Mouse (Mus musculus): ENCODE data around the gene Vmn1r126. TPM values are rescaled to one million over a fixed set of nuclear protein-coding genes. Genes with fewer than 3 reads are reported as not detected.
"Not testable (repeated sequence)": the region's sequence is repeated elsewhere in the genome, so short reads cannot be mapped to it uniquely, and the experiment has no call there.

The Vmn1r126 gene
- not detected in 2 replicates for polyA plus RNA-seq (2014; fragmentation: Nextera tagmentation; extraction: Ambion mirVana)

GRCm38 (mm10) chr7:21301367-21301766, at the start of gene Vmn1r126:
Gene Vmn1r126 (minus strand): TSS chr7:21301467.
- ATAC-seq (ENCODE audit: insufficient number of reproducible peaks, insufficient read depth, low FRiP score, low read depth); H3K27me3 ChIP-seq (ENCODE audit: control insufficient read depth, insufficient read depth, low read length); H3K4me3 ChIP-seq (ENCODE audit: control insufficient read depth in 1 of 2, insufficient read depth in 1 of 2, low read depth in 1 of 2, low read length in 2 of 2); H3K4me1 ChIP-seq (ENCODE audit: control insufficient read depth in 2 of 2, insufficient read depth in 2 of 2, low read length in 2 of 2); H3K27ac ChIP-seq (replicated peaks in 1 of 2; ENCODE audit: control insufficient read depth in 1 of 2, insufficient read depth in 1 of 2, low read depth in 2 of 2, low read length in 2 of 2); H3K36me3 ChIP-seq (ENCODE audit: control insufficient read depth, insufficient read depth, low read length); H3K9ac ChIP-seq (ENCODE audit: low read length); H3K9me3 ChIP-seq (ENCODE audit: control insufficient read depth, low read length); H3K4me2 ChIP-seq (ENCODE audit: low read length): not testable (repeated sequence)
- WGBS: no CpG with 5 or more reads among the region's 5 CpGs

- not testable (repeated sequence) for H3K4me1 ChIP-seq (ENCODE audit: control insufficient read depth in 2 of 2, insufficient read depth in 2 of 2, low read length in 2 of 2); H3K27ac ChIP-seq (replicated peaks in 1 of 2; ENCODE audit: control insufficient read depth in 1 of 2, insufficient read depth in 1 of 2, low read depth in 2 of 2, low read length in 2 of 2); H3K9ac ChIP-seq (ENCODE audit: low read length); H3K4me3 ChIP-seq (ENCODE audit: control insufficient read depth in 1 of 2, insufficient read depth in 1 of 2, low read depth in 1 of 2, low read length in 2 of 2); H3K4me2 ChIP-seq (ENCODE audit: low read length); H3K27me3 ChIP-seq (ENCODE audit: control insufficient read depth, insufficient read depth, low read length); H3K9me3 ChIP-seq (ENCODE audit: control insufficient read depth, low read length); H3K36me3 ChIP-seq (ENCODE audit: control insufficient read depth, insufficient read depth, low read length); ATAC-seq (ENCODE audit: insufficient number of reproducible peaks, insufficient read depth, low FRiP score, low read depth)
- 61% methylated on average over 1 of the region's 1 CpGs for WGBS
These were observed 47.8 kb upstream of the Vmn1r126 start, which contains the start of gene Vmn1r128 for GRCm38 (mm10) chr7:21349073-21349472. Gene Vmn1r128 (plus strand): TSS chr7:21349373.

DNA sequence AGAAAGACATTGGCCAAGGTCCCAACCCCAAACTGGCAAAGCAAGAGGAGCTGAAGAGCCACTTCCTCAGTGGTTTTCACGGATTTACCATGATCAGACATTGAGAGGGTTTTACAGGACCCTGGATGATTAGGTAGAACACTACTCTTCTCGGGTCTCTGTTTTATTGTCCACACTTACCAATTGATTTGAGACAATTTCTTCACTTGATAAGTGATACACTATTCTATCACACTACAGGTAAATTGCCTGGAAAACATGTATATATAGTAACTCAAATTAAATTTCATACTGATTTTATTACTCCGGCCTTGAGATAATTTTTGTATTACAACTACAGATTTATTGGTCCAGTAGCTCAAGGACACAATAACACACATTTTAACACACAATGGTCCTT, 18.5 kb upstream of the Vmn1r126 start, which contains the start of gene Vmn1r127:
TSS of gene Vmn1r127 (minus strand) at position 101 of the 400 bp plus-strand sequence.
- not testable (repeated sequence) for ATAC-seq (ENCODE audit: insufficient number of reproducible peaks, insufficient read depth, low FRiP score, low read depth); H3K9me3 ChIP-seq (ENCODE audit: control insufficient read depth, low read length); H3K9ac ChIP-seq (ENCODE audit: low read length); H3K27ac ChIP-seq (replicated peaks in 1 of 2; ENCODE audit: control insufficient read depth in 1 of 2, insufficient read depth in 1 of 2, low read depth in 2 of 2, low read length in 2 of 2); H3K4me2 ChIP-seq (ENCODE audit: low read length); H3K4me3 ChIP-seq (ENCODE audit: control insufficient read depth in 1 of 2, insufficient read depth in 1 of 2, low read depth in 1 of 2, low read length in 2 of 2); H3K4me1 ChIP-seq (ENCODE audit: control insufficient read depth in 2 of 2, insufficient read depth in 2 of 2, low read length in 2 of 2); H3K27me3 ChIP-seq (ENCODE audit: control insufficient read depth, insufficient read depth, low read length); H3K36me3 ChIP-seq (ENCODE audit: control insufficient read depth, insufficient read depth, low read length)
- no CpG with 5 or more reads among the region's 3 CpGs for WGBS

- not testable (repeated sequence) for H3K4me2 ChIP-seq (ENCODE audit: low read length); ATAC-seq (ENCODE audit: insufficient number of reproducible peaks, insufficient read depth, low FRiP score, low read depth)
- WGBS: 52% methylated on average over 3 of the region's 3 CpGs
These were observed 29.4 kb downstream of the Vmn1r126 start, which contains the start of gene Vmn1r125 for GRCm38 (mm10) chr7:21271879-21272278. Gene Vmn1r125 (plus strand): TSS chr7:21272179.

GRCm38 (mm10) chr7:21260517-21260916, 40.8 kb downstream of the Vmn1r126 start, which contains the start of gene Vmn1r124:
Gene Vmn1r124 (minus strand): TSS chr7:21260617.
- not testable (repeated sequence) for H3K4me3 ChIP-seq (ENCODE audit: control insufficient read depth in 1 of 2, insufficient read depth in 1 of 2, low read depth in 1 of 2, low read length in 2 of 2); ATAC-seq (ENCODE audit: insufficient number of reproducible peaks, insufficient read depth, low FRiP score, low read depth); H3K36me3 ChIP-seq (ENCODE audit: control insufficient read depth, insufficient read depth, low read length); H3K9me3 ChIP-seq (ENCODE audit: control insufficient read depth, low read length); H3K4me2 ChIP-seq (ENCODE audit: low read length); H3K4me1 ChIP-seq (ENCODE audit: control insufficient read depth in 2 of 2, insufficient read depth in 2 of 2, low read length in 2 of 2); H3K27ac ChIP-seq (replicated peaks in 1 of 2; ENCODE audit: control insufficient read depth in 1 of 2, insufficient read depth in 1 of 2, low read depth in 2 of 2, low read length in 2 of 2); H3K27me3 ChIP-seq (ENCODE audit: control insufficient read depth, insufficient read depth, low read length); H3K9ac ChIP-seq (ENCODE audit: low read length)
- 65% methylated on average over 4 of the region's 4 CpGs for WGBS

More at GRCm38 (mm10) chr7:21271879-21272278, 29.4 kb downstream of the Vmn1r126 start, which contains the start of gene Vmn1r125:
- H3K4me1 ChIP-seq (ENCODE audit: control insufficient read depth in 2 of 2, insufficient read depth in 2 of 2, low read length in 2 of 2); H3K4me3 ChIP-seq (ENCODE audit: control insufficient read depth in 1 of 2, insufficient read depth in 1 of 2, low read depth in 1 of 2, low read length in 2 of 2); H3K27me3 ChIP-seq (ENCODE audit: control insufficient read depth, insufficient read depth, low read length); H3K9me3 ChIP-seq (ENCODE audit: control insufficient read depth, low read length); H3K9ac ChIP-seq (ENCODE audit: low read length); H3K36me3 ChIP-seq (ENCODE audit: control insufficient read depth, insufficient read depth, low read length); H3K27ac ChIP-seq (replicated peaks in 1 of 2; ENCODE audit: control insufficient read depth in 1 of 2, insufficient read depth in 1 of 2, low read depth in 2 of 2, low read length in 2 of 2): not testable (repeated sequence)

Other genes with a start within 250 kb of the Vmn1r126 start
- gene Vmn1r120, start 247.7 kb downstream of the Vmn1r126 start, polyA plus RNA-seq (2014; fragmentation: Nextera tagmentation; extraction: Ambion mirVana): not detected in 2 replicates
- not detected in 2 replicates for gene Vmn1r121, start 203.0 kb downstream of the Vmn1r126 start, polyA plus RNA-seq (2014; fragmentation: Nextera tagmentation; extraction: Ambion mirVana)
- gene Vmn1r122, start 167.3 kb downstream of the Vmn1r126 start, polyA plus RNA-seq (2014; fragmentation: Nextera tagmentation; extraction: Ambion mirVana): not detected in 2 replicates
- not detected in 2 replicates for gene Vmn1r123, start 139.3 kb downstream of the Vmn1r126 start, polyA plus RNA-seq (2014; fragmentation: Nextera tagmentation; extraction: Ambion mirVana)
- gene Gm5157, start 111.0 kb downstream of the Vmn1r126 start, polyA plus RNA-seq (2014; fragmentation: Nextera tagmentation; extraction: Ambion mirVana): not detected in 2 replicates
- gene Vmn1r124, start 40.9 kb downstream of the Vmn1r126 start, polyA plus RNA-seq (2014; fragmentation: Nextera tagmentation; extraction: Ambion mirVana): not detected in 2 replicates
- not detected in 2 replicates for gene Vmn1r125, start 29.3 kb downstream of the Vmn1r126 start, polyA plus RNA-seq (2014; fragmentation: Nextera tagmentation; extraction: Ambion mirVana)
- gene Vmn1r127, start 18.4 kb upstream of the Vmn1r126 start, polyA plus RNA-seq (2014; fragmentation: Nextera tagmentation; extraction: Ambion mirVana): not detected in 2 replicates
- gene Vmn1r128, start 47.9 kb upstream of the Vmn1r126 start, polyA plus RNA-seq (2014; fragmentation: Nextera tagmentation; extraction: Ambion mirVana): not detected in 2 replicates
- not detected in 2 replicates for gene Vmn1r129, start 59.8 kb upstream of the Vmn1r126 start, polyA plus RNA-seq (2014; fragmentation: Nextera tagmentation; extraction: Ambion mirVana)
- gene Gm6882, start 131.3 kb upstream of the Vmn1r126 start, polyA plus RNA-seq (2014; fragmentation: Nextera tagmentation; extraction: Ambion mirVana): not detected in 2 replicates
- gene Vmn1r130, start 210.3 kb upstream of the Vmn1r126 start, polyA plus RNA-seq (2014; fragmentation: Nextera tagmentation; extraction: Ambion mirVana): not detected in 2 replicates
- not detected in 2 replicates for gene Vmn1r131, start 244.6 kb upstream of the Vmn1r126 start, polyA plus RNA-seq (2014; fragmentation: Nextera tagmentation; extraction: Ambion mirVana)